Mouse (Mus musculus): ENCODE results near the gene Stx3. TPM values are rescaled to one million over a fixed set of nuclear protein-coding genes. Genes with fewer than 3 reads are reported as not detected.

Gene Stx3
- total RNA-seq, 2 experiments from 2014 or later = 1.4 to 2.7 TPM

DNA sequence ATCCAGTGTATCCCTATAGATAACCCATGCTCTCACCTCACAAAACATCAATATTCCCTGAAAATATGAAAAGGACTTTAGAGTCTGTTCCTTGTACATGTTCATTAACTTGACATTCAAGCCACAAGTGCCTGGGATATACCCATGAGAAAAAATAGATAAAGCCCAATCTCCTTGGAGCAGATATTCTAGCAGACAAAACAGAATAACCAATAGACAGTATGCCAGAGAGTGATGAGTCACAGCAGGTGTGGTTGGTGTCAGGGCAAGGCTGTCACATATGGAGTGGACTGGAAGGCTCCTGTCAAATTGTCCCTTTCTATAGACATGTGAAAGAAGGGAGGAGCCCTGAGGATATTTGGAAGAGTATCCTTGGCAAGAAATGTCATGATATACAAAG is 73.5 kb downstream of the Stx3 start:
- intact Hi-C loops (cut with DNase I) = no loop called here
- no peak for DNase-seq

DNA sequence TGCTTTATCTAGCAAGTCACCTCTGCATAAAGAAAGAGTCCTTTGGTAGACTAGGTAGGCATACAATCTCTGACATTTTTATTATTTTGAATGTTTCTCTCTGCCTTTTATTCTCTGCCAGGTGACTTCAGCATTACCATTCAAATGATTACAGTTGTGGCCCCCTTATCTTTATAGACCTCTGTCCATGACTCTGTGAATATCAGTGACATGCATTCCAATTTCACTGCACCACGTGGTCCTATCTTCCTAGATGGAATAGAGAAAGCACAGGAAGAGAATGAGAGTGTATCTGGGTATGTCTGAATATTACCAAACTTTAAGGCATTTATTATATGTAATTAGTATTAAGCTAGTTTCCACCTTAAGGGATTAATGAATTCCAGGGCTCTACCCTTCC is 82.7 kb downstream of the Stx3 start:
- no peak for DNase-seq
- intact Hi-C loops (cut with DNase I) = no loop called here

DNA sequence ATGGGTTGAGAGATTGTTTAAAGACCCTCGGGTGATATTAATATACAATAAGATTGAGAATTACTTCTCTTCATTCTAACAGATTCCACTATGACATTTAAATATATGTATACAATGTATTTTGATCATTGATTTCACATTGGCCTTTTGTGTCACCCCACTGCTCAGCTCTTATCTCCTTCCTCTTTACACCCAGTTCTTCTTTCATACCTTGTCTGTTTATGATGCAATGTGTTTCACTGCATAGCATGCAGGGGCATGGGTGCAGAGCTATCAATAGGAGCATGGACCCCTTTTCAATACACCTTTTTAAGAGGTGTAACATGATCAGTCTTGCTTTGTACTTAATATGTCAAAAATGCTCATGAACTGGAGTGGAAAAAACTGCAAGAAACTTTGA is 88.9 kb downstream of the Stx3 start:
- intact Hi-C loops (cut with DNase I) = no loop called here
- no peak for DNase-seq

GRCm38 (mm10) chr19:11727304-11727703 is 91.9 kb downstream of the Stx3 start:
- intact Hi-C loops (cut with DNase I) = no loop called here
- no peak for DNase-seq

GRCm38 (mm10) chr19:11725915-11726314 is 93.3 kb downstream of the Stx3 start:
- intact Hi-C loops (cut with DNase I) = no loop called here
- DNase-seq = no peak

Other genes with a start within 250 kb of the Stx3 start
- gene Ms4a6d, start 214.6 kb downstream of the Stx3 start, total RNA-seq (2021) = 1 to 10 TPM in 1 of 2 experiments, under 1 TPM in 1; 0.84 to 1.4 TPM
- under 1 TPM in 1 of 2 experiments, not detected in 1; 0.32 TPM for gene Ms4a2, start 195.7 kb downstream of the Stx3 start, total RNA-seq (2021)
- gene Ms4a3, start 178.6 kb downstream of the Stx3 start, total RNA-seq (2021) = not detected
- gene Oosp2, start 158.8 kb downstream of the Stx3 start, total RNA-seq (2021) = not detected
- gene Oosp1, start 128.3 kb downstream of the Stx3 start, total RNA-seq (2021) = not detected
- gene Oosp3, start 122.3 kb downstream of the Stx3 start, total RNA-seq (2021) = not detected
- gene Gif, start 71.8 kb downstream of the Stx3 start, total RNA-seq (2021) = not detected
- gene Mrpl16, start 49.0 kb downstream of the Stx3 start, total RNA-seq (2021) = 10 to 100 TPM; 53.3 to 55.3 TPM
- not detected for gene Olfr1417, start 19.8 kb upstream of the Stx3 start, total RNA-seq (2021)
- gene Olfr1418, start 41.7 kb upstream of the Stx3 start, total RNA-seq (2021) = not detected
- gene Olfr1419, start 55.7 kb upstream of the Stx3 start, total RNA-seq (2021) = not detected
- not detected for gene Olfr1420, start 67.2 kb upstream of the Stx3 start, total RNA-seq (2021)
- 10 to 100 TPM; 19.2 to 23.8 TPM for gene Patl1, start 93.0 kb upstream of the Stx3 start, total RNA-seq (2021)
- 10 to 100 TPM; 57.0 to 60.8 TPM for gene Osbp, start 146.5 kb upstream of the Stx3 start, total RNA-seq (2021)
- gene Olfr1423, start 221.9 kb upstream of the Stx3 start, total RNA-seq (2021) = not detected
- not detected for gene Olfr1424, start 243.3 kb upstream of the Stx3 start, total RNA-seq (2021)

Measured in gastrocnemius, postnatal 36 days (tissue).